Mouse (Mus musculus) hindbrain, embryonic 16.5 days (tissue): ENCODE results near the gene Cuedc1. TPM values are rescaled to one million over a fixed set of nuclear protein-coding genes. Genes with fewer than 3 reads are reported as not detected.

Experiments
- ATAC-seq: fragments of 200-750 bp; cut with Nextera tagmentation; 2 replicates; pipeline ENCODE4 v1.8.0; 2017; ENCODE audit warnings: moderate TSS enrichment, moderate library complexity
- H3K27ac ChIP-seq: fragments of 300-500 bp; sonication (generic); 2 replicates; pipeline ENCODE4 v1.5.1; 2014; ENCODE audit warnings: low read depth, mild to moderate bottlenecking, control low read depth, low read length, moderate library complexity
- H3K27me3 ChIP-seq: fragments of 300-500 bp; sonication (generic); replicated peaks from 2 replicates; pipeline ENCODE4 v1.6.1; 2014; ENCODE audit warnings: low read length; ENCODE audit not compliant: control insufficient read depth, insufficient read depth
- H3K36me3 ChIP-seq: fragments of 300-500 bp; sonication (generic); 2 replicates; pipeline ENCODE4 v1.6.1; 2014; ENCODE audit warnings: mild to moderate bottlenecking, low read length, moderate library complexity, mixed read lengths; ENCODE audit not compliant: control insufficient read depth, insufficient read depth
- H3K4me1 ChIP-seq: fragments of 300-500 bp; sonication (generic); 2 replicates; pipeline ENCODE4 v1.6.1; 2014; ENCODE audit warnings: low read depth, low read length; ENCODE audit not compliant: control insufficient read depth, insufficient read depth
- H3K4me2 ChIP-seq: fragments of 300-500 bp; sonication (generic); 2 replicates; pipeline ENCODE4 v1.6.1; 2014; ENCODE audit warnings: mild to moderate bottlenecking, low read length, control low read depth, moderate library complexity
- H3K4me3 ChIP-seq: fragments of 300-500 bp; sonication (generic); 2 replicates; pipeline ENCODE4 v1.5.1; 2014; ENCODE audit warnings: mild to moderate bottlenecking, low read length, control low read depth, moderate library complexity
- H3K9ac ChIP-seq: fragments of 300-500 bp; sonication (generic); 2 replicates; pipeline ENCODE4 v1.6.1; 2014; ENCODE audit warnings: low read depth, mild to moderate bottlenecking, control low read depth, low read length, moderate library complexity
- H3K9me3 ChIP-seq: fragments of 300-500 bp; sonication (generic); 2 replicates; pipeline ENCODE4 v1.6.1; 2014; ENCODE audit warnings: mild to moderate bottlenecking, low read length, moderate library complexity; ENCODE audit not compliant: control insufficient read depth
- WGBS: fragments of 180-500 bp; shearing (Covaris S2); extraction: QIAGEN DNeasy Blood & Tissue Kit; methylation state at CpG from one replicate; pipeline ENCODE4 v1.1.7; 2014; 5-methylcytosine and 5-hydroxymethylcytosine counted together
- polyA plus RNA-seq: library from polyadenylated mRNA; unstranded; fragments of >200 nt; fragmentation: Nextera tagmentation; extraction: Ambion mirVana; gene quantifications from 2 replicates; pipeline ENCODE4 v1.2.1, GENCODE M21; 2015

Gene Cuedc1
- polyA plus RNA-seq, 1 experiment from 2014 or later = 29.9 TPM

DNA sequence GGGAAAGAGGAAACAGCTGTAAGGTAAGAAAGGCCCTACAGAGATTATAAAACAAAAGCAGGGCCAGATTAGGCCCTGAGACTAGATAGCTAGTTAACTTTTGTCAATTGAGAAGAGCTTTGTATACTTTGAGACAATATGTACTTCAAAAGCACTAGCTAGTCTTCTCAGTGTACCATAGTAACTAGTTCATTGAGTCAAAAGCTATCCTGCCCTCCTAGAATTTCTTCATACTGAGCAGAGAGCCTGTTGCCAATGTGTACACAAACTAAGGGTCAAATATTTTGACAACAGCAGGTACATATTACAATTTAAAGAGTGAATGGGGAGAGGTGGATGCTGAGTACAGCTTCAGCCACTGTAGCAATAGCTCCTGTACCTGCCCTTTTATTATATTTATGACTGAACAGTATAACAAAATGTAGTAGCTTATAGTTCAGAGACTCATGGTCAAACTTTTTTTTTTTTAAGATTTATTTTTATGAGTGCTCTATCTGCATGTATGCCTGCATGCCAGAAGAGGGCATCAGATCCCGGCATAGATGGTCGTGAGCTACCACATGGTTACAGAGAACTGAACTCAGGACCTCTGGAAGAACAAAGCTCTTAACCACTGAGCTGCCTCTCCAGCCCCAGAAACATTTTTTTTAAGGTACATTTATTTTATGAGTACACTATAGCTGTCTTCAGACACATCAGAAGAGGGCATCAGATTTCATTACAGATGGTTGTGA, 35.8 kb upstream of the Cuedc1 start:
- peaks cover under 1% of the 10 kb centered on the region; the same call in 1 of the 2 replicates for H3K4me1 ChIP-seq
- no peaks in the 10 kb centered on the region for H3K9me3 ChIP-seq
- H3K4me2 ChIP-seq = no peak overlapping the region
- 71% methylated on average over 2 of the region's 2 CpGs for WGBS
- no peaks in the 10 kb centered on the region for H3K27me3 ChIP-seq
- no peak overlapping the region for H3K9ac ChIP-seq
- no peaks in the 10 kb centered on the region for H3K36me3 ChIP-seq
- H3K4me3 ChIP-seq = no peak overlapping the region
- no peak overlapping the region for H3K27ac ChIP-seq
- no peak for ATAC-seq

DNA sequence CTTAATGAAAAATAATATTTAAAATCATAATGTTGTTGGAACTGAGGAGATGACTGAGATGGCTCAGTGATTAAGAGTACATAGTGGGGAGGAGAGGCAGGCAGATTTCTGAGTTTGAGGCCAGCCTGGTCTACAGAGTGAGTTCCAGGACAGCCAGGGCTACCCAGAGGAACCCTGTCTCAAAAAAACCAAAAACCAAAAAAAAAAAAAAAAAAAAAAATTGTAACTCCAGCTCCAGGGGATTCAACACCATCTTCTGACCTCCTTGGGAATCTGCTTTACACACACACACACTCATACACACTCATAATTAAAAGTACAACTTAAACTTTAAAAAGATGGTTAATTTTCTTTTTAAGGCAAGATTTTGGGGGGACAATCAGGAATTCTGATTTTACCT, 32.1 kb upstream of the Cuedc1 start:
- Histone ChIP-seq H3K4me3 (no peak overlapping the region), H3K36me3 (no peaks in the 10 kb centered on the region)

DNA sequence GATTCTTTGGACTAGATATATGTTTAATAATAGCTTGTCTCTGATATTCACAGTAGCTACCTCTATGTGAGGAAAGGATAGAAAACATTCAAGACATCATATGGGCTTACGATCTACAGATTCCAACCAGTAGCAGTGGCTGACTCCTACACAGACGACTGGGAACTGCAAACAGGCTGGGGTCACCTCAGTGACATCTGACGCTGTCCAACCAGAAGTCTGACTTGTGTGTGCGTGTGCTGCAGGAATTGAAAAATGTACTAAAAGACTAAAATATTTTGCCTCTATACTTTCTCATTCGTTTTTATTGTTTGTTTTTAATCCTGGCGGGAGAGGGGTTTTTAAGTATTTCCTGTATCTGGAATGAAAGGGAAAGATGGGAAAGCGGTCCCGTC, 30.7 kb upstream of the Cuedc1 start:
- Histone ChIP-seq H3K9ac (peak overlapping the region; percentile 99), H3K4me3 (peak overlapping the region; percentile 72), H3K27me3 (no peaks in the 10 kb centered on the region), H3K9me3 (no peaks in the 10 kb centered on the region), H3K27ac (peak overlapping the region; percentile 99), H3K4me2 (peak overlapping the region; percentile 94), H3K4me1 (peaks cover 24% of the 10 kb centered on the region), H3K36me3 (no peaks in the 10 kb centered on the region)
- ATAC-seq = no peak
- WGBS = 3% methylated on average over 8 of the region's 8 CpGs

More for the DNA sequence above, 32.1 kb upstream of the Cuedc1 start:
- no peaks in the 10 kb centered on the region for H3K27me3 ChIP-seq
- no peaks in the 10 kb centered on the region for H3K9me3 ChIP-seq
- H3K4me2 ChIP-seq = no peak overlapping the region
- H3K9ac ChIP-seq = no peak overlapping the region
- ATAC-seq = no peak
- H3K4me1 ChIP-seq = peaks cover 13% of the 10 kb centered on the region
- H3K27ac ChIP-seq = no peak overlapping the region

DNA sequence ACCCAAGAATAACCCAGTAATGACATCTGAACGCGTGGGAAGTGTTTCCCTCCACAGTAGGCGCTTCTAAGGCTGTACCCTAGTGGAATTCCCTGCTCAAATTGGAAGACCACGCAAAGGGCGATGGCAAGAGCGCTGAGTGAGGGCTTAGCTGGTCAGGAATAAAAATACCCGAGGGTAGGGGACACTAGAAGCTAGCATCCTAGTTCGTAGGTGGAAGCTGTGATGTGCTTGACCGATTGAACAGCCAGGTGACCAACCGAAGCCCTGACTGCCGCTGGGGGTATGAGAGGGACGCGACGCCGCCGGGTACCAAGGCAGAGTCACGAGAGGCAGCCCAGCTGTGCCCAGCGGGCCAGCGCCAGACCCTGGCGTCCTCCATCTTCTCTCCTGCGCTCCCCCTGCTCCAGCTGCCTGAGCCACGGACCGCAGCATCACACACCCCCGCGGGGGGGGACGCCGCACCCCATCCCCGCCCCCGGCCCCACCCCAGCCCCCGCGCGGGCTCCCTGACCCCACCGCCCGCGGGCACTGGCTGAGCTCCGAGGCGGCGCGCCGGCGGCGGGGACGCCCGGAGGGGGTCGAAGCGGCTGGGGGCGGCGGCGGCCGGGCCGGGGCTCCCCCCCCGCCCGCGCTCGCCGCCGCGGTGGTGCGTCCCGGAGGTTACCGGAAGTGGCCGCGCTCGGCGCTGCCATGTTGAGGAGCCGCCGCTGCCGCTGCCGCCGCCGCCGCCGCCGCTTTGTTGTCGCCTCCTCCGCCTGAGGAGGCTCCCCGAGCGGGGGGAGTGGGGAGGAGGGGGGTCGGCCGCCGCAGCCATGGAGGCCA, 30.1 kb upstream of the Cuedc1 start, which contains the start of gene Vezf1:
TSS of gene Vezf1 (plus strand) at position 694 of the 825 bp plus-strand sequence.
- peak within 1 kb of the TSS; percentile 72 for H3K4me3 ChIP-seq
- ATAC-seq = peak; percentile 92
- H3K27ac ChIP-seq = peak within 1 kb of the TSS; percentile 99
- H3K9ac ChIP-seq = peak within 1 kb of the TSS; percentile 99
- H3K9me3 ChIP-seq = no peaks in the 10 kb centered on the region
- no peaks in the 10 kb centered on the region for H3K27me3 ChIP-seq
- WGBS = under 1% methylated on average over 32 of the region's 81 CpGs
- peak within 1 kb of the TSS; percentile 94 for H3K4me2 ChIP-seq
- peaks cover 26% of the 10 kb centered on the region for H3K4me1 ChIP-seq
- no peaks in the 10 kb centered on the region for H3K36me3 ChIP-seq

DNA sequence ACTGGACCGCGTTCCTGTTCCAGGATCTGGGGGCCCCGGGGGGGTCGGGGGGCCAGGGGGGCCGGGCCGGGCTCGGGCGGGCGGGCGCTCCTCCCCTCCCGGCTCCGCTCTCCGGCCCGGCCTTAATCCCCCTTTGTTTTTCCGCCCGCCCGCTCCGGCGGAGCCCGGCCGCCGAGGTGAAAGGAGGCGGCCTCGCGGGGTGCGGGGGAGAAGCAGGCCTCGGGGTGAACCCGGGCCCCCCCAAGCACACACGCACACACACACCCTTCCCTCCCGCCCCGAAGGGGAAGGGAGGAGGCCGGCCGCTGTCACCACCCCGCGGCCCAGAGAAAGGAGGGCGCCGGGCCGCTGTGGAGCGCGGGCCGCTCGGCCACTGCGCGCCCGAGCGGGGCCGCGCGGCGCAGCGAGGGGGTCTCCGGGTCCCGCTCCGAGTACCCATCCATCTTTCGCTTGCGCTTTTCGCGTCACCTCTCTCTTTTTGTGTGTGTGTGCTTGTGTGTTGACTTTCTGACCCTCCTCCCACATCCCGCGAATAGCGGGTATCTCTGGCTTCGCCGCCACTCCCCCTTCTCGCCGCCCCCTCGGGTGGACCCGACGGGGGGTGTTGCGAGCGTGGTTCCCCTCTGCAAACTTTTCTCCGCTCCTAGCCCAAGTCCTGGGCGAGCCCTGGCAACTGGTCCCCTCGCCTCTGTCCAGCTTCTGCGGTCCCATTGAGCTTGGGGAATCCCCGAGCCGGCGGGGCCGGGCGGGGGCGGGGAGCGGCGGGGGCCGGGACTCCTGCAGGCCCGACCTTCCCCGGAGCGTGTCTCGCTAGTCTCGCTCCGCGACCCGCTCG, 29.2 kb upstream of the Cuedc1 start:
- Histone ChIP-seq H3K4me1 (peaks cover 31% of the 10 kb centered on the region), H3K9ac (peak overlapping the region; percentile 99), H3K27ac (peak overlapping the region; percentile 99), H3K36me3 (no peaks in the 10 kb centered on the region), H3K4me3 (peak overlapping the region; percentile 72), H3K27me3 (no peaks in the 10 kb centered on the region), H3K9me3 (no peaks in the 10 kb centered on the region), H3K4me2 (peak overlapping the region; percentile 94)
- WGBS = under 1% methylated on average over 37 of the region's 92 CpGs
- peak; percentile 66 for ATAC-seq

DNA sequence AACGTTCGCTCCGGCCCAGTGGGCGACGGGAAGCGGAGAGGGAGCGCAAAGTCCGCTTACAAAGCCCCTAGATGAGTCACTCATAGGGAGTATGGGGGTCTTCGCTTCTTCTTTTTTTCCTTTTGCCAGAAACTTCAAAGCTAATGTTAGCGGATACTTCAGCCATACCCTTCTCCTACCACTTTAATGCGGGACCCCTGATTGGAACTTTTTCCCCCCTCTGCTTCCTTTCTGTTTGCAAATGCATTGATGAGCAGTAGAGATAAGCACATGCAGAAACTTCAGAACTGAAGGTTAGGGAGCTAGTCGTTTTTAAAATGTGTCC, 28.6 kb upstream of the Cuedc1 start:
- WGBS = under 1% methylated on average over 12 of the region's 12 CpGs
- Histone ChIP-seq H3K27me3 (no peaks in the 10 kb centered on the region), H3K4me1 (peaks cover 32% of the 10 kb centered on the region), H3K9me3 (no peaks in the 10 kb centered on the region), H3K9ac (peak overlapping the region; percentile 99), H3K4me3 (peak overlapping the region; percentile 72), H3K27ac (peak overlapping the region; percentile 99), H3K4me2 (peak overlapping the region; percentile 94), H3K36me3 (no peaks in the 10 kb centered on the region)
- no peak; the same call in 1 of the 2 replicates for ATAC-seq

DNA sequence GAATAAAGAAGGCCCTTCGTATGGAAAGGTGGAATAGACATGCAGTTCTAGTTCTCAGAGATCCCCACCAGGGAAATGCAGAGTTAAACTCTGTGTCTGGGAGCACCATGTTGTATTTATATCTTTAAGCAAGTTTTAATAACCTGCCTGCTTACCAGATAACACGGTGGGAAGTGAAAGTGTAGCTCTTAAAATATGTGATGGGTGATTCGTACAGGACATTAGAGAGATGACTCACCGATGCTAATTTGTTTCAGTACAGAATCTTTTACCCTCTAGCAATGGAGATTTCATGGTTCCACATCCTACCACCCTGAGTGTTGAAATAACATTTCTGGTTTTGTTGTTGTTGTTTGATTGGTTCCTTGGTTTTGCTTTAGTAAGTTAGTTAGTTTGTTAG, 27.5 kb upstream of the Cuedc1 start:
- Histone ChIP-seq H3K27ac (no peak overlapping the region), H3K27me3 (no peaks in the 10 kb centered on the region), H3K9ac (no peak overlapping the region), H3K36me3 (no peaks in the 10 kb centered on the region), H3K4me3 (peak overlapping the region; percentile 72), H3K4me2 (peak overlapping the region; percentile 94), H3K9me3 (no peaks in the 10 kb centered on the region), H3K4me1 (peaks cover 32% of the 10 kb centered on the region)
- no peak for ATAC-seq
- WGBS = 8% methylated on average over 4 of the region's 4 CpGs

DNA sequence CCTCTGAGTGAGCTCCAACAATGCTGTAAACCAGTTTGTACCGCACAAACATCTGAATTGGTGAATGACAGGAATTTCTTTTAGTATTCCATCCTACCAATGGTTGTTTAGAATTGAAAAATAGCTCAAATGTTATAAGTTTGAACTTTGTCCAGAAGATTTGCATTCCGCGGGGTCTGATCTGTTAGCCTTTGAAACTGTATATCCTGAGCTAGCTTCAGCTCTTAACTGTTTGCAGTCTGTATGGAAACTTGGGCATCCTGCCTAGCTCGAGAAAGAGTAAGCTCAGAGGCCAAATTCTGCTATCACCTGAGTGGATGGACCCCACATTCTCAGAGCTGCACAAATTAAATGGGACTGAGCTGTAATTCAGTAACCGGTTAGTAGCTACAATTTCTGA, 26.7 kb upstream of the Cuedc1 start:
- Histone ChIP-seq H3K9ac (no peak overlapping the region), H3K4me1 (peaks cover 32% of the 10 kb centered on the region), H3K36me3 (no peaks in the 10 kb centered on the region), H3K27me3 (no peaks in the 10 kb centered on the region), H3K27ac (no peak overlapping the region), H3K4me2 (peak overlapping the region; percentile 94), H3K4me3 (no peak overlapping the region), H3K9me3 (no peaks in the 10 kb centered on the region)
- 42% methylated on average over 5 of the region's 5 CpGs for WGBS
- no peak for ATAC-seq
